Mouse (Mus musculus) heart, adult 2 months (tissue): Measurements from ENCODE around the gene Pla2g2c.

ENCODE experiments used
- CTCF ChIP-seq: fragments of 200-600 bp; IDR thresholded peaks from 2 replicates; pipeline ENCODE4 v1.8.1; 2022; ENCODE audit warnings: antibody characterized with exemption, mild to moderate bottlenecking, moderate library complexity
- POLR2A ChIP-seq: fragments of 200-500 bp; IDR thresholded peaks from 2 replicates; pipeline ENCODE4 v1.6.1; 2011; ENCODE audit warnings: mild to moderate bottlenecking, low read depth, low read length, control low read depth; ENCODE audit not compliant: insufficient read depth

DNA sequence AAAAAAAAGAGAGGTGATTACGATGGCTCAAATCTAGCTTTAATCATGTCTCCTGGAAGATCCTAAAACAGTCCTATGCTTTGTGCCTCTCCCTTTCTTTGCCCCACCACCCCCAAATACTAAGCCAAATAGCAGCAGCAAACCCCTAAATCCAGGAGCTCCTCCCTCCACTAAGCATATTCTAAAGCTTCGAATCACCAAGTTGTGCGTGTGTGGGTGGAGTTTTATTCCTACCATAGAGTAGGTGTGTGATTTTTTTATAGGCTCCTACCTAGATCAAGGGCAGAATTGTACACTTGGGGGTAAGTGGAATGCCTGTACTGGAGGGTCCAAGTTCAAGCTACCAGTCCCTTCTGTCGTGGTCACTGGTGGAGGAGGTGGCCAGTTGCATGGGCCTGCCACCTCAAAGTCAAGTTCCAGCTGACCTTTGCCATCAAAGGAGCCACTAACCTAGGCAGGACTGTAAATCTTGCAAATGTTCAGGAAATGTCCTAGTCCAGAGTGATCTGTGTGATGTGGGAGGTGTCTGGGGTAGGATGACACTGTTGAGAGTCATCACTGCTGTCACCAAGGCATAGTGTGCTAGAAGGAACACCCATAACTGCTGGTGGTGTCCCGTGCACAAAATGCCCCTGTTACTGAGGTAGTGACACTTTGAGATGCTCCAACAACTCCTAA lies 5.9 kb upstream of the Pla2g2c start:
- TF ChIP-seq POLR2A (no peak), CTCF (no peak)
